25 mouse cellular contexts compared by ENCODE assay signal in the genomic region with DNA sequence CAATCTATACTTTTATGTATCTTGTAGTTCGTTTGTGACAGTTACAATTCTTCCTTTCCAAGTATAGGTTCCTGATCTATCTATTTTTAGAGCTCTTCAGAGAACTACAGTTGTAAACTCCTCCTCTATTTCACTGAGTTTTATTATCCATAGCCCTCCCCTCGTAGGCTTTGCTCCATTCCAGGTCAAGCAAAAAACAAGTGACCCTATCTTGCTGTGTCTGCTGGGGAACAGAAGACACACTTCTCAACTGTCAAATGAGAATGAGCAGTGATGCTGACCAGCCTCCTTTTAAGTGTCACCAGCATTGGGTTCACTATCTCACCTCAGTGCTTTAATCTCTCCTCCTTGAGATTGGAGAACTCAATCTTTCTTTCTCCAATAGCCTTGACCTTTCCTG.
"Had no signal": no experiment of that assay in that cellular context is flagged by ENCODE, and none has a peak within 500 bp of the region (broad histone marks: within the 10 kb centered on the region; RNA-seq: fewer than 3 reads in every experiment).

No protein-coding gene starts in this region.

- H3K9me3 ChIP-seq: forebrain, embryonic 15.5 days; hindbrain, embryonic 13.5 days; hindbrain, embryonic 15.5 days; kidney, embryonic 15.5 days; limb, embryonic 13.5 days; limb, embryonic 15.5 days; liver, embryonic 12.5 days had no signal

- ATAC-seq: forebrain, embryonic 15.5 days; forebrain, postnatal 0 days; hindbrain, postnatal 0 days; intestine, embryonic 16.5 days; liver, embryonic 12.5 days had no signal

- H3K36me3 ChIP-seq: forebrain, embryonic 15.5 days; hindbrain, embryonic 13.5 days; hindbrain, embryonic 15.5 days; kidney, embryonic 15.5 days; limb, embryonic 13.5 days; limb, embryonic 15.5 days; liver, embryonic 12.5 days had no signal

- H3K27me3 ChIP-seq: forebrain, embryonic 15.5 days; hindbrain, embryonic 13.5 days; hindbrain, embryonic 15.5 days; kidney, embryonic 15.5 days; limb, embryonic 13.5 days; limb, embryonic 15.5 days; liver, embryonic 12.5 days had no signal

- H3K4me3 ChIP-seq: forebrain, embryonic 15.5 days; heart, adult 2 months; hindbrain, embryonic 13.5 days; hindbrain, embryonic 15.5 days; kidney, embryonic 15.5 days; limb, embryonic 13.5 days; limb, embryonic 15.5 days; liver, embryonic 12.5 days had no signal

- H3K9ac ChIP-seq: forebrain, embryonic 15.5 days; forebrain, postnatal 0 days; hindbrain, embryonic 13.5 days; hindbrain, embryonic 15.5 days; kidney, embryonic 15.5 days; limb, embryonic 13.5 days; limb, embryonic 15.5 days; liver, embryonic 12.5 days; liver, embryonic 14.5 days had no signal

- DNase-seq: forebrain, postnatal 0 days; gastrocnemius, postnatal 14 days; gastrocnemius, postnatal 36 days; heart, adult 2 months; heart, postnatal 10 days; kidney, adult 11 months; kidney, adult 2 months; kidney, adult 9 months; kidney, postnatal 14 days; kidney, postnatal 36 days; layer of hippocampus, adult 9-11 months; layer of hippocampus, postnatal 36 days; left cerebral cortex, postnatal 4 days; lung, adult 18-20 months had no signal

- H3K4me2 ChIP-seq: forebrain, embryonic 15.5 days; hindbrain, embryonic 13.5 days; hindbrain, embryonic 15.5 days; kidney, embryonic 15.5 days; limb, embryonic 13.5 days; limb, embryonic 15.5 days; liver, embryonic 12.5 days had no signal

- H3K27ac ChIP-seq: forebrain, embryonic 15.5 days; heart, adult 2 months; hindbrain, embryonic 13.5 days; hindbrain, embryonic 15.5 days; hindbrain, postnatal 0 days; kidney, embryonic 15.5 days; kidney, postnatal 0 days; limb, embryonic 13.5 days; limb, embryonic 15.5 days; liver, embryonic 12.5 days; liver, embryonic 14.5 days had no signal

- H3K4me1 ChIP-seq: forebrain, embryonic 15.5 days; hindbrain, embryonic 13.5 days; hindbrain, embryonic 15.5 days; kidney, embryonic 15.5 days; limb, embryonic 13.5 days; limb, embryonic 15.5 days; liver, embryonic 12.5 days had no signal
